Mouse (Mus musculus): Measurements from ENCODE around the gene 1700006A11Rik.

DNA sequence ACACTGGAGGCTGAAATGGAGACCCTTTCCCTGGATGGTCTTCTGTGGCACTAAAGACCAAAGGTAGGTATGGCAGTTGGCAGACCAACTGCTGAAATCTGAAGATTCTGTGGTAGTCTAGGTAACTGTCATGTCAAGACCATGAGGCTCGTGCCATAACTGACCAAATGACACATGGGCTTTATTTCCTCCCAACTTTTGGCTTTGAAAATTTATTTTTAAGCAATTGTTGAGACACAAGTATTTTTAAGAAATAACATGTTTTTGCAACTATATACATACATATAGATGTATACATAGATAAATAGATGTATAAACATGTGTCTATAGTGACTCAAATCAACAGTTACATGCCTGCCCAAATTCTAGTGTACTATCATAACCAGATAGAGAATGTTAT lies at the start of gene 1700006A11Rik:
- no peak for TF ChIP-seq CTCF (IDR thresholded peaks at IDR 0.05; ENCODE audit: low read depth, low read length)
- no peak for TF ChIP-seq POLR2A (IDR thresholded peaks at IDR 0.05; ENCODE audit: insufficient read depth, low read length)
- no peak for TF ChIP-seq EP300 (IDR thresholded peaks at IDR 0.05; ENCODE audit: insufficient read depth, low read depth, low read length)

All from ES-Bruce4 (cell line).